Mouse (Mus musculus) liver, adult 2 months (tissue): Measurements from ENCODE around the gene Dnah5. TPM values are rescaled to one million over a fixed set of nuclear protein-coding genes. Genes with fewer than 3 reads are reported as not detected.
"Not testable (repeated sequence)": the region's sequence is repeated elsewhere in the genome, so short reads cannot be mapped to it uniquely, and the experiment has no call there.

Experiments used
- DNase-seq: peaks from one replicate; pipeline ENCODE4 v3.0.0-alpha.2; 2011; ENCODE audit warnings: low read depth, low spot score; ENCODE audit errors: extremely low read depth
- H3K27ac ChIP-seq: fragments of 200-500 bp; replicated peaks from 2 replicates; pipeline ENCODE4 v1.5.1; 2012; ENCODE audit warnings: low read depth, mild to moderate bottlenecking, control low read depth, inconsistent platforms, low read length; ENCODE audit not compliant: insufficient read depth
- H3K27me3 ChIP-seq: fragments of 200-500 bp; 2 replicates; pipeline ENCODE4 v1.6.1; 2012; ENCODE audit warnings: mild to moderate bottlenecking, moderate library complexity, low read length, inconsistent platforms; ENCODE audit not compliant: control insufficient read depth, insufficient read depth
- H3K36me3 ChIP-seq: fragments of 200-500 bp; 2 replicates; pipeline ENCODE4 v1.6.1; 2012; ENCODE audit warnings: low read length, inconsistent platforms; ENCODE audit not compliant: control insufficient read depth, insufficient read depth
- H3K4me1 ChIP-seq: fragments of 200-500 bp; 2 replicates; pipeline ENCODE4 v1.6.1; 2011; ENCODE audit warnings: low read length; ENCODE audit not compliant: control insufficient read depth, insufficient read depth
- H3K4me3 ChIP-seq: fragments of 200-500 bp; 2 replicates; pipeline ENCODE4 v1.5.1; 2011; ENCODE audit warnings: low read depth, mild to moderate bottlenecking, control low read depth, low read length, moderate library complexity; ENCODE audit not compliant: insufficient read depth
- H3K79me2 ChIP-seq: fragments of 200-500 bp; 2 replicates; pipeline ENCODE4 v1.6.1; 2012; ENCODE audit warnings: inconsistent platforms, mild to moderate bottlenecking, low read length, moderate library complexity; ENCODE audit not compliant: control insufficient read depth, insufficient read depth
- H3K9ac ChIP-seq: fragments of 200-500 bp; 2 replicates; pipeline ENCODE4 v1.6.1; 2012; ENCODE audit warnings: low read depth, mild to moderate bottlenecking, control low read depth, inconsistent platforms, low read length
- CTCF ChIP-seq: fragments of 200-500 bp; IDR thresholded peaks from 2 replicates; pipeline ENCODE4 v1.5.1; 2011; ENCODE audit warnings: low read depth, low read length, control low read depth
- POLR2A ChIP-seq: fragments of 200-500 bp; IDR thresholded peaks from 2 replicates; pipeline ENCODE4 v1.6.1; 2011; ENCODE audit warnings: low read length, control low read depth; ENCODE audit not compliant: insufficient read depth; ENCODE audit errors: extremely low read depth
- WGBS: fragments of 180-500 bp; shearing (Covaris S2); methylation state at CpG from one replicate; pipeline ENCODE4 v1.1.7; 2018; 5-methylcytosine and 5-hydroxymethylcytosine counted together
- polyA plus RNA-seq: library from polyadenylated mRNA; depleted of rRNA; stranded (reverse); fragments of >200 nt; gene quantifications from 2 replicates; pipeline ENCODE4 v1.2.3, GENCODE M21; 2012; rRNA removed
- total RNA-seq: library from RNA; depleted of rRNA; stranded (reverse); fragments of >200 nt; gene quantifications from 2 replicates; pipeline ENCODE4 v1.2.3, GENCODE M21; 2014; rRNA removed

Dnah5 gene
- total and polyA plus RNA-seq, 2 experiments, result 0.02 to 0.09 TPM

DNA sequence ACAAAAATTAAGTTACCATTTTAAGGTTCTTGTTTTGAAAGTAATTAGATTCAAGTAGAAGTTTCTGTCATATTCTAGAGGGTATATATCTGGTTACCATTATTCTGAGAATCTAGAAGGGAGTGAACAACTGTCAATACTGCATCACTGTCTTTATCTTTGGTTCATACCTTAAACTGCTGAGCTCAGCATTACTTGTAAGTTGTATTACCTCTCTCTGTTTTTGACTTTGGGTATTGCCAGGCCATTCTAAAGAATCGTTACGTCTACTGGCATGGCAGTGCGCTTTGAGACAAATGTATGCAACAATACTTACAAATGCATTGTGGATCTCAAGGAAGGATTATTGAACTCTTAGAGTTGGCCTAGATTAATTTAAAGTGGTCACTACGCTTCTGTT is 240.9 kb downstream of the Dnah5 start:
- Histone ChIP-seq H3K79me2 (no peaks in the 10 kb centered on the region), H3K27ac (no peak overlapping the region), H3K36me3 (no peaks in the 10 kb centered on the region), H3K4me3 (no peak overlapping the region), H3K9ac (no peak overlapping the region), H3K27me3 (no peaks in the 10 kb centered on the region), H3K4me1 (no peaks in the 10 kb centered on the region)
- TF ChIP-seq CTCF (no peak), POLR2A (no peak)
- 96% methylated on average over 4 of the region's 4 CpGs for WGBS
- no peak for DNase-seq

DNA sequence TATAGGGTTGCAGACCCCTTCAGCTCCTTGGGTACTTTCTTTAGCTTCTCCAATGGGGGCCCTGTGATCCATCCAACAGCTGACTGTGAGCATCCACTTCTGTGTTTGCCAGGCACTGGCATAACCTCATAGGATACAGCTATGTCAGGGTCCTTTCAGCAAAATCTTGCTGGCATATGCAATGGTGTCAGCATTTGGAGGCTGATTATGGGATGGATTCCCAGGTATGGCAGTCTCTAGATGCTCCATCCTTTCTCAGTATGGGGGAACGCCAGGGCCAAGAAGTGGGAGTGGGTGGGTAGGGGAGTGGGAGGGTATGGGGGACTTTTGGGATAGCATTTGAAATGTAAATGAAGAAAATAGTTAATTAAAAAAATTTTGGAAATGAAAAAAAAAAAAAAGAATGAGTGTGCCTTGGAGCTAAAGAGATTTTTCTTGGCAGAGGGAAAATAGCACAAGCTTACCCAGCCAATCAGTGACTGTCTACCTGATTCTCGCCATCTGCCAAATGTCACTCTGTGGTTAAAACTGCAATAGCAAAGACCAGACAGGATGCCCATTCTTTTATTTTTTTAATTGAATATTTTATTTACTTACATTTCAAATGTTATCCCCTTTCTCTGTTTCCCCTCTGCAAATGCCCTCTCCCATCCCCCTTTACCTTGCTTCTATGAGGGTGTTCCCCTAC is 257.7 kb downstream of the Dnah5 start:
- not testable (repeated sequence) for DNase-seq, H3K27ac ChIP-seq, H3K79me2 ChIP-seq, H3K36me3 ChIP-seq, H3K9ac ChIP-seq, H3K27me3 ChIP-seq, H3K4me1 ChIP-seq, H3K4me3 ChIP-seq
- 86% methylated on average over 2 of the region's 2 CpGs for WGBS

DNA sequence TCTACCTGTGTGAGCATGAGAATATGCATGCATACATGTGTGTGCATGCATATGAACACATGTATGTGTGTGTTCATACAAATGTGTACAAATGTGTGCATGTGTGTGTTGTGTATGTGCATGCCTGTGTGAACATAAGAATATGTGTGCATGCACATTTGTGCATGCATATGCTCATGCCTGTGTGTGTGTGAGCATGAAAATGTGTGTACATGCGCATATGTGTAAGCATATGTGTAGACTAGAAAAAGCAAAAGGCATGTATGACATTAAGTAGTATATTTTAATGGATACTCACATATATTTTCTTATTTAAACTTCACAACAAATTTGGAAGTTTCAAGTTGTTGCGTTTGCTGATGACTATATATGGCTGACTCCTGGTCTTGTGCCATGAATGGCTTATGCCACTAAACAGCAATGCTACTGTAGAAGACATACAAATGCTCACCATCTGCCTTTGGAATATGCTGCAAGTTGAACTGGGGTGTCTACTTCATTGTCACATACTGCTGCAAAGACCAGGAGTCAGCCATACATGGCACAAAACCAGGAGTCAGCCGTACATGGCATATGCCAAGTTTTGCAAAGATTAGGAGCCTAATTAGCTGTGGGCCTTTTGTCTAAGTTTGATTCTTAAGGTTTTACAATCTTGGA is 263.2 kb downstream of the Dnah5 start:
- no peaks in the 10 kb centered on the region for H3K36me3 ChIP-seq
- H3K79me2 ChIP-seq, result no peaks in the 10 kb centered on the region
- H3K27me3 ChIP-seq, result 0 out of 2 replicates have a peak, but pooled peaks cover 2% of the 10 kb centered on the region
- no peak for DNase-seq
- H3K27ac ChIP-seq, result no peak overlapping the region
- no peaks in the 10 kb centered on the region for H3K4me1 ChIP-seq
- no peak for TF ChIP-seq CTCF
- TF ChIP-seq POLR2A, result no peak
- H3K4me3 ChIP-seq, result no peak overlapping the region
- WGBS, result 95% methylated on average over 3 of the region's 3 CpGs
- H3K9ac ChIP-seq, result no peak overlapping the region

DNA sequence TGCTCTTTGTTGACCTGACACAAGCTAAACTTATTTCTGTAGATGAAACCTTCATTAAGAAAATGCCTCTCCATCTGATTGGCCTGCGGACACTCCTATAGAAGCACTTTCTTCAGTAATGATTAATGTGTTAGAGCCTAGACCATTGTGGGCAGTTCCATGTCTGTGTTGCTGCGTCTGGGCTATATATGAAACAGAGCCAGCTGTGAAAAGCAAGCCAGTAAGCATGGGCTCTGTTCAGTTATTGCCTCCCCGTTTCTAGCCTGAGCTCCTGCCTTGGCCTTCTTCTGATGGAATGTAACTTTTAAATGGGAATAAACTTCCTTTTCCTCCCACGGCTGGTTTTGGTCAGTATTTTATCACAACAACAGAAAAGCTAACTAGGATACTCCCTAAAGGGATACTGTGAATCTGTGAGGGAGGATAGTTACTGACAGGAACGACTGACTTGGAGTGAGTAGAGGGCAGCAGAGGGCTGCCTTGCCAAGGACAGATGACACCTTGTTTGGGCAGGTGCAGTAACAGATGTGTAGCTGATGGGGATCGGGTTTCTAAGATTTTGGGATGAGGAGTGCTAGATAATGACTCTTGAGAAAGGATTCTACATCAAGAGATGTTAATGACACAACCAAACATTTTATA is 270.3 kb downstream of the Dnah5 start:
- Histone ChIP-seq H3K27ac (no peak overlapping the region), H3K4me1 (no peaks in the 10 kb centered on the region), H3K36me3 (no peaks in the 10 kb centered on the region), H3K9ac (no peak overlapping the region), H3K27me3 (no peaks in the 10 kb centered on the region), H3K79me2 (no peaks in the 10 kb centered on the region), H3K4me3 (no peak overlapping the region)
- no peak for TF ChIP-seq CTCF
- TF ChIP-seq POLR2A, result no peak
- WGBS, result 66% methylated on average over 6 of the region's 6 CpGs
- no peak for DNase-seq

GRCm38 (mm10) chr15:28502820-28503219 is 299.3 kb downstream of the Dnah5 start:
- Histone ChIP-seq H3K9ac (no peak overlapping the region), H3K4me1 (no peaks in the 10 kb centered on the region), H3K27ac (no peak overlapping the region), H3K27me3 (no peaks in the 10 kb centered on the region), H3K36me3 (no peaks in the 10 kb centered on the region), H3K79me2 (no peaks in the 10 kb centered on the region), H3K4me3 (no peak overlapping the region)
- no peak for DNase-seq
- WGBS, result 36% methylated on average over 4 of the region's 4 CpGs
- no peak for TF ChIP-seq CTCF

DNA sequence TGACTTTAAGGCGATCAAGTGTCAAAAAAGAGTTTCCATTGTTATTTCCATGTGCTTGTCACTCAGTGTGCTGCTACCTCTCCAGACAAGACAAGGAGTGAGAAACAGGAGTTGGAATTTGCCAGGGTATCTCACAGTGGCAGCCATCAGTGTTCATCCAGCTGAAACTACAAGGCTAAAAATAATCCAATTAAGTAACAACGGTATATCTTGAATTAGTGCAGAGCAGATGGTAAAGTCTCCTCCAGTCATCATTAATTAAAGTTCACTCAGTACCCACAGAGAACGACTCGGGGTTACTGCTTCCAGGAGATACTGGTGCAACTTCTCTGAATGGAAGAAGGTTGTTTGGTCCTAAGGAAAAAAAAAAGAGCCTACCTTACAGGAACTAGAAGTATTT is 311.6 kb downstream of the Dnah5 start:
- no peak overlapping the region for H3K9ac ChIP-seq
- no peaks in the 10 kb centered on the region for H3K4me1 ChIP-seq
- H3K27ac ChIP-seq, result no peak overlapping the region
- H3K79me2 ChIP-seq, result no peaks in the 10 kb centered on the region
- WGBS, result 75% methylated on average over 4 of the region's 4 CpGs
- no peaks in the 10 kb centered on the region for H3K27me3 ChIP-seq
- no peak for TF ChIP-seq POLR2A
- DNase-seq, result no peak
- no peaks in the 10 kb centered on the region for H3K36me3 ChIP-seq
- no peak overlapping the region for H3K4me3 ChIP-seq

Other genes starting within 250 kb of the Dnah5 start
- gene Trio, start 177.9 kb upstream of the Dnah5 start, total RNA-seq, result 17.9 and 25.4 TPM in 2 replicates
- 5.8 and 10.6 TPM in 2 replicates for gene Trio, start 177.9 kb upstream of the Dnah5 start, polyA plus RNA-seq